Mouse (Mus musculus) hematopoietic multipotent progenitor cell, adult 10-12 weeks (in vitro differentiated cells): ENCODE measurements around the gene F3. TPM values are rescaled to one million over a fixed set of nuclear protein-coding genes. Genes with fewer than 3 reads are reported as not detected.

Source experiments
- polyA plus RNA-seq: library from polyadenylated mRNA; stranded (reverse); fragments of >175 nt; gene quantifications from 2 replicates; pipeline ENCODE4 v1.2.3, GENCODE M21; 2012; ENCODE audit warnings: low replicate concordance

Gene F3
- not detected in 2 replicates for polyA plus RNA-seq

GRCm38 (mm10) chr3:121722971-121723844 lies at the start of gene F3:
F3 (plus strand) TSS chr3:121723537.

Other genes with a start within 250 kb of the F3 start
- gene Slc44a3, start 191.1 kb upstream of the F3 start, polyA plus RNA-seq: not detected in 2 replicates
- not detected in 2 replicates for gene 4930432M17Rik, start 52.8 kb upstream of the F3 start, polyA plus RNA-seq
- 21.1 and 43.8 TPM in 2 replicates for gene Abcd3, start 91.8 kb downstream of the F3 start, polyA plus RNA-seq
- 0.29 and 1.00 TPM in 2 replicates for gene Arhgap29, start 229.0 kb downstream of the F3 start, polyA plus RNA-seq